Mouse (Mus musculus): ENCODE results near the gene Ddx49. TPM values are rescaled to one million over a fixed set of nuclear protein-coding genes. Genes with fewer than 3 reads are reported as not detected.
A peak's percentile ranks its signal among the peaks of the same experiment; 100 is the strongest.

Ddx49 gene
- total RNA-seq, 2 experiments from 2014 or later, result 50.3 to 154 TPM

DNA sequence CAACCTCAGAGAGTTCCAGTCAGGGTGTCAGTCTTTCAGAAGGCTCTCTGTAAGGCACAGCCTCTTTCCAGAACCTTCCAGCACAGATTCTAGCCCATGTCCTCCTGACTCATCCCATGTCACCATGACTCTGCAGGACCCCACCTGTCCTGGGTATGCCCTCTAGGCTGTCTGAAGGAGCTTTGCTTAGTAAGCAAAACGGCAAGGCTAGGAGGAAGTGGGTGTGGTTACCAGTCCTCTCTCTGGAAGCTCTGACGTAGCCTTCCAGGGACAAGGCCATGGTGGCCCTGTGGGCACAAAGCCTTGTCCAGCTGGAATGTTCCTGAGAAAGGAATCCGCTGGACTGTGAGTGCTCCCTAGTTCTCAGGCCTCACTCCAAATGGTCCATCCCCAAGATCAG, 29.3 kb downstream of the Ddx49 start:
- ATAC-seq (replicated peaks; ENCODE audit: low FRiP score, low TSS enrichment, poor library complexity, severe bottlenecking), result 0 out of 2 replicates have a peak, but pooled peaks have one; percentile 17

- no peak for ATAC-seq (replicated peaks; ENCODE audit: low FRiP score, low TSS enrichment, poor library complexity, severe bottlenecking)
Measured at GRCm38 (mm10) chr8:70268799-70269565, 33.3 kb downstream of the Ddx49 start.

- peak; percentile 34 for ATAC-seq (replicated peaks; ENCODE audit: low FRiP score, low TSS enrichment, poor library complexity, severe bottlenecking)
Measured at GRCm38 (mm10) chr8:70268311-70268710, 34.0 kb downstream of the Ddx49 start.

DNA sequence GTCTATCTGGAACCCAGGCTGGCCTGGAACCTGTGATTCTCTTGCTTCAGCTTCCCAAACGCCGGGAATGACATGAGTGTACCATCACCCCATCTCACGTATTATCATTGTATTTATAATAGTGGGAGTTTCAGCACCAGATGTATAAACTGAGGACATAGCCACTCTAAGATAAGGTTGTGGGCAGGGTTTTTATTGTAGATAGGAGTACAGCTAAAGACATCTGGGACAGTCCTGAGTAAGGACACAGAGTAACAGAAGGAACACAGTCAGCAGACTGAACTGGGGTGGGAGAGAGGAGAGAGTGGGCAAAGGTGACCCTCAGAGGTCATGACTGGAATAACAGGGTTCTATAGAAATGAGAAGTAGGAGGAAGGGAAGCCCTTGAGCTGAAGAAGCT, 34.6 kb downstream of the Ddx49 start:
- peak; percentile 69 for ATAC-seq (replicated peaks; ENCODE audit: low FRiP score, low TSS enrichment, poor library complexity, severe bottlenecking)

GRCm38 (mm10) chr8:70259043-70259442, 43.2 kb downstream of the Ddx49 start:
- ATAC-seq (replicated peaks; ENCODE audit: low FRiP score, low TSS enrichment, poor library complexity, severe bottlenecking), result peak; percentile 84

DNA sequence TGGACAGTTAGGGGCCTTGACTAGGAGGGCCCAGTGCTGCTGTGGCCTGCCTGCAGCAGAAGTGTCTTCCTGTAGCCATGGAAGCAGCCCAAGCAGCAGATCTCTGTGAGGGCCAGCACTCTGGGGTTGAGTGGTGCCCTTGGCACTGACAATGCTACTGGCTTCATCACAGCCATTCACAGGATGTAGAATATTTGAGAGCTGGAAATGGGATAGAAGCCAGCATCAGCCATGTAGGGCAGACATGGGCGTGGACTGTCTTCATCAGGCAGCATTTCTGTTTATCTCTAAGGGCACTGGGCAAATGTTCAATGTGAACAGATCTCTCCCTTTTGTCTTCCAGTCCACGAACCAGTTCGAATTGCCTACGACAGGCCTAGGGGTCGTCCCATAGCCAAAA, 43.7 kb downstream of the Ddx49 start:
- peak; percentile 70 for ATAC-seq (replicated peaks; ENCODE audit: low FRiP score, low TSS enrichment, poor library complexity, severe bottlenecking)

DNA sequence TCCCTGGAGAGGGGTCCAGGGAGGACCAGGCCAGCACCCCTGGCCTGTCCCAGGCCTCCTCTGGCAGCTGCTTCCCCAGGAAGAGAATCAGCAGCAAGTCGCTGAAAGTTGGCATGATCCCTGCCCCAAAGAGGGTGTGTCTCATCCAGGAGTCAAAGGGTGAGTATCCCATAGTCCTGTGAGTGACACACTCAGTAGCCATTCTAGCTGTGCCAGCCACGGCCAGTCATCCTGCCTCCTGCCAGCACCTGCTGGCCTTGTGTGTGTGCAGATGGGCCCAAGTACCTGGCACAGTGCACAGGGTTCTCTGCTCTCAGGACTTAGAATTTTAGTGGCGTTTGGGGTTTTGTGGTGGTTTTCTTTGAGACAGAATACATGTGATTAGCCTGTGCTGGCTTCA, 44.8 kb downstream of the Ddx49 start:
- no peak for ATAC-seq (replicated peaks; ENCODE audit: low FRiP score, low TSS enrichment, poor library complexity, severe bottlenecking)

DNA sequence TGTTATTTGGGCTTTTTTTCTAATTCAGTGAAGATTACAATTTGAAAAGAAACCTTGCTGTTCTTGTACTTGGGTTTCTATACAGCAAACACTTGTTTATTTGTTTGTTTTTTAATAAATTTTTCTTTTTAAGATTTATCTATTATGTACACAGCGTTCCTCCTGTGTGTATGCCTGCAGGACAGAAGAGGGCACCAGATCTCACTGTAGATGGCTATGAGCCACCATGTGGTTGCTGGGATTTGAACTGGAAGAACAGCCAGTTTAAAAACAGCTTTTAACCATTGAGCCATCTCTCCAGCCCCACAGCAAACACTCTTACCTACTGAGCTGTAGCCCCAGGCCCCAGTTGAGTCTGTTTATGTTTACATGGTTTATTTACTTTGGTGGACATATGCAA, 47.7 kb downstream of the Ddx49 start:
- no peak for ATAC-seq (replicated peaks; ENCODE audit: low FRiP score, low TSS enrichment, poor library complexity, severe bottlenecking)

DNA sequence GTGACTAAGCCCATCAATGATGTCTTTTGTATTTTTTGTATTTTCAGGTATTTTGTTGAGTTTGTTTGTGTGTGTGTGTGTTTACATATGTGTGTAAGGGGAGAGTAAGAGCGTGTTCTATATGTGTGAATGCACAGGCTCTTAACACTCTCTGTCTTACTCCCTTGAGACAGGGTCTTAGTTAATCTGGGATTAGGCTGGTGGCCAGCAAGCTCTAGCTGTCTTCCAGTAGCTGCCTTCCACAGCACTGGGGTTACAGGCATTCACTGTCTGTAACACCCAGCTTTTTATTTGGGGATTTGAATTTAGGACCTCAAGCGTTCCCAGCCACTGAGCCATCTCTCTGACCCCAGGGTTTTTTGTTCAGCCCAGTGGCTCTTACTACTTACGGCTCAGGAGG, 54.4 kb downstream of the Ddx49 start:
- ATAC-seq (replicated peaks; ENCODE audit: low FRiP score, low TSS enrichment, poor library complexity, severe bottlenecking), result no peak

GRCm38 (mm10) chr8:70246622-70247021, 55.7 kb downstream of the Ddx49 start:
- ATAC-seq (replicated peaks; ENCODE audit: low FRiP score, low TSS enrichment, poor library complexity, severe bottlenecking), result no peak

Other genes with a start within 250 kb of the Ddx49 start
- gene Tm6sf2, start 229.6 kb downstream of the Ddx49 start, total RNA-seq (2014; fragmentation: Nextera tagmentation), result 0.77 TPM in 1 of 2 replicates, not detected in the other
- gene Tm6sf2, start 229.6 kb downstream of the Ddx49 start, total RNA-seq (2017), result not detected in 2 replicates
- gene Hapln4, start 219.0 kb downstream of the Ddx49 start, total RNA-seq (2014; fragmentation: Nextera tagmentation), result not detected in 2 replicates
- gene Hapln4, start 219.0 kb downstream of the Ddx49 start, total RNA-seq (2017), result not detected in 2 replicates
- not detected in 2 replicates for gene Ncan, start 181.6 kb downstream of the Ddx49 start, total RNA-seq (2014; fragmentation: Nextera tagmentation)
- gene Ncan, start 181.6 kb downstream of the Ddx49 start, total RNA-seq (2017), result not detected in 2 replicates
- gene Nr2c2ap, start 171.2 kb downstream of the Ddx49 start, total RNA-seq (2014; fragmentation: Nextera tagmentation), result 41.3 and 47.8 TPM in 2 replicates
- gene Nr2c2ap, start 171.2 kb downstream of the Ddx49 start, total RNA-seq (2017), result 6.7 and 16.3 TPM in 2 replicates
- gene Rfxank, start 163.3 kb downstream of the Ddx49 start, total RNA-seq (2014; fragmentation: Nextera tagmentation), result 5.6 and 10.7 TPM in 2 replicates
- 9.1 and 18.3 TPM in 2 replicates for gene Rfxank, start 163.3 kb downstream of the Ddx49 start, total RNA-seq (2017)
- 50.6 and 63.7 TPM in 2 replicates for gene Borcs8, start 163.0 kb downstream of the Ddx49 start, total RNA-seq (2014; fragmentation: Nextera tagmentation)
- 28.6 and 44.9 TPM in 2 replicates for gene Borcs8, start 163.0 kb downstream of the Ddx49 start, total RNA-seq (2017)
- 0.46 and 0.92 TPM in 2 replicates for gene Mef2b, start 162.8 kb downstream of the Ddx49 start, total RNA-seq (2014; fragmentation: Nextera tagmentation)
- not detected in 2 replicates for gene Mef2b, start 162.8 kb downstream of the Ddx49 start, total RNA-seq (2017)
- gene Tmem161a, start 130.1 kb downstream of the Ddx49 start, total RNA-seq (2014; fragmentation: Nextera tagmentation), result 40.0 and 40.9 TPM in 2 replicates
- gene Tmem161a, start 130.1 kb downstream of the Ddx49 start, total RNA-seq (2017), result 12.2 and 18.0 TPM in 2 replicates
- 31.8 and 36.6 TPM in 2 replicates for gene Slc25a42, start 90.2 kb downstream of the Ddx49 start, total RNA-seq (2014; fragmentation: Nextera tagmentation)
- gene Slc25a42, start 90.2 kb downstream of the Ddx49 start, total RNA-seq (2017), result 3.2 and 5.5 TPM in 2 replicates
- gene Sugp2, start 68.3 kb downstream of the Ddx49 start, total RNA-seq (2014; fragmentation: Nextera tagmentation), result 95.2 and 99.2 TPM in 2 replicates
- 32.2 and 67.3 TPM in 2 replicates for gene Sugp2, start 68.3 kb downstream of the Ddx49 start, total RNA-seq (2017)
- 20.1 and 29.8 TPM in 2 replicates for gene Armc6, start 68.0 kb downstream of the Ddx49 start, total RNA-seq (2014; fragmentation: Nextera tagmentation)
- 4.4 and 8.7 TPM in 2 replicates for gene Armc6, start 68.0 kb downstream of the Ddx49 start, total RNA-seq (2017)
- 5.5 and 9.6 TPM in 2 replicates for gene Homer3, start 19.7 kb downstream of the Ddx49 start, total RNA-seq (2014; fragmentation: Nextera tagmentation)
- gene Homer3, start 19.7 kb downstream of the Ddx49 start, total RNA-seq (2017), result 0.56 and 8.0 TPM in 2 replicates
- gene Cope, start within 50 bp of the Ddx49 start, total RNA-seq (2014; fragmentation: Nextera tagmentation), result 127 and 153 TPM in 2 replicates
- gene Cope, start within 50 bp of the Ddx49 start, total RNA-seq (2017), result 56.3 and 64.1 TPM in 2 replicates
- not detected in 2 replicates for gene Cers1, start 13.3 kb upstream of the Ddx49 start, total RNA-seq (2014; fragmentation: Nextera tagmentation)
- not detected in 2 replicates for gene Cers1, start 13.3 kb upstream of the Ddx49 start, total RNA-seq (2017)
- gene Gdf1, start 27.3 kb upstream of the Ddx49 start, total RNA-seq (2014; fragmentation: Nextera tagmentation), result not detected in 2 replicates
- not detected in 2 replicates for gene Gdf1, start 27.3 kb upstream of the Ddx49 start, total RNA-seq (2017)
- gene Upf1, start 50.8 kb upstream of the Ddx49 start, total RNA-seq (2014; fragmentation: Nextera tagmentation), result 44.1 and 46.9 TPM in 2 replicates
- gene Upf1, start 50.8 kb upstream of the Ddx49 start, total RNA-seq (2017), result 26.7 and 46.7 TPM in 2 replicates
- gene Comp, start 71.1 kb upstream of the Ddx49 start, total RNA-seq (2014; fragmentation: Nextera tagmentation), result 0.15 and 1.2 TPM in 2 replicates
- gene Comp, start 71.1 kb upstream of the Ddx49 start, total RNA-seq (2017), result 2.3 TPM in 1 of 2 replicates, not detected in the other
- gene Crtc1, start 137.1 kb upstream of the Ddx49 start, total RNA-seq (2014; fragmentation: Nextera tagmentation), result 15.6 and 21.7 TPM in 2 replicates
- gene Crtc1, start 137.1 kb upstream of the Ddx49 start, total RNA-seq (2017), result 1.1 and 1.3 TPM in 2 replicates
- 8.4 and 9.5 TPM in 2 replicates for gene Klhl26, start 174.5 kb upstream of the Ddx49 start, total RNA-seq (2014; fragmentation: Nextera tagmentation)
- gene Klhl26, start 174.5 kb upstream of the Ddx49 start, total RNA-seq (2017), result 6.0 and 8.2 TPM in 2 replicates
- not detected in 2 replicates for gene Tmem59l, start 184.9 kb upstream of the Ddx49 start, total RNA-seq (2014; fragmentation: Nextera tagmentation)
- not detected in 2 replicates for gene Tmem59l, start 184.9 kb upstream of the Ddx49 start, total RNA-seq (2017)
- gene Crlf1, start 190.7 kb upstream of the Ddx49 start, total RNA-seq (2014; fragmentation: Nextera tagmentation), result 0.30 and 2.3 TPM in 2 replicates
- gene Crlf1, start 190.7 kb upstream of the Ddx49 start, total RNA-seq (2017), result not detected in 2 replicates
- gene Rex1bd, start 204.3 kb upstream of the Ddx49 start, total RNA-seq (2014; fragmentation: Nextera tagmentation), result 53.5 and 57.0 TPM in 2 replicates
- 25.8 and 48.7 TPM in 2 replicates for gene Rex1bd, start 204.3 kb upstream of the Ddx49 start, total RNA-seq (2017)
- 2,751 and 3,393 TPM in 2 replicates for gene Uba52, start 208.3 kb upstream of the Ddx49 start, total RNA-seq (2014; fragmentation: Nextera tagmentation)
- 4,463 and 5,230 TPM in 2 replicates for gene Uba52, start 208.3 kb upstream of the Ddx49 start, total RNA-seq (2017)
- 140 and 265 TPM in 2 replicates for gene Fkbp8, start 225.2 kb upstream of the Ddx49 start, total RNA-seq (2014; fragmentation: Nextera tagmentation)
- 172 and 176 TPM in 2 replicates for gene Fkbp8, start 225.2 kb upstream of the Ddx49 start, total RNA-seq (2017)
- 78.1 and 81.8 TPM in 2 replicates for gene Kxd1, start 225.5 kb upstream of the Ddx49 start, total RNA-seq (2014; fragmentation: Nextera tagmentation)
- 65.5 and 93.7 TPM in 2 replicates for gene Kxd1, start 225.5 kb upstream of the Ddx49 start, total RNA-seq (2017)
- 14.7 and 22.0 TPM in 2 replicates for gene Ell, start 237.0 kb upstream of the Ddx49 start, total RNA-seq (2014; fragmentation: Nextera tagmentation)
- 7.9 and 10.7 TPM in 2 replicates for gene Ell, start 237.0 kb upstream of the Ddx49 start, total RNA-seq (2017)

Measured in megakaryocyte-erythroid progenitor cell, adult 5-6 weeks (primary cell).